Mouse (Mus musculus) megakaryocyte, embryonic 14.5 days (primary cell): ENCODE measurements around the gene 4930568D16Rik.

Experiments
- FLI1 ChIP-seq: IDR thresholded peaks from 2 replicates; pipeline ENCODE4 v1.6.1; 2012; ENCODE audit warnings: low read length, inconsistent platforms, mixed read lengths
- GATA1 ChIP-seq: IDR thresholded peaks from 3 replicates; pipeline ENCODE4 v1.6.1; 2012; ENCODE audit warnings: mixed read lengths, low read length, inconsistent platforms, borderline replicate concordance

GRCm38 (mm10) chr2:35412246-35412645 lies 44.7 kb upstream of the 4930568D16Rik start:
- TF ChIP-seq GATA1 (no peak), FLI1 (no peak)
